30 mouse cellular contexts compared by ENCODE assay signal in genomic region chr1:191073486-191073885, GRCm38 (mm10). TPM values are rescaled to one million over a fixed set of nuclear protein-coding genes. Genes with fewer than 3 reads are reported as not detected.
DNase-seq lines count a peak whose midpoint lies in the region; ATAC-seq and TF ChIP-seq lines count a peak whose summit lies in the region.
"Had no signal": no experiment of that assay in that cellular context is flagged by ENCODE, and none has a peak within 500 bp of the region (broad histone marks: within the 10 kb centered on the region; RNA-seq: fewer than 3 reads in every experiment).

No protein-coding gene starts in this region.

- H3K9me3 ChIP-seq in heart, postnatal 0 days (replicated peaks; ENCODE audit: control insufficient read depth, low read length): no peaks in the 10 kb centered on the region
- no peaks in the 10 kb centered on the region for H3K9me3 ChIP-seq in heart, embryonic 10.5 days
- no peaks in the 10 kb centered on the region for H3K9me3 ChIP-seq in liver, embryonic 15.5 days (replicated peaks)
- no peaks in the 10 kb centered on the region for H3K9me3 ChIP-seq in liver, embryonic 12.5 days (replicated peaks)
- H3K9me3 ChIP-seq: forebrain, embryonic 15.5 days; G1E; heart, embryonic 12.5 days; hindbrain, embryonic 15.5 days; midbrain, embryonic 12.5 days had no signal

- no peaks in the 10 kb centered on the region for H3K4me1 ChIP-seq in heart, postnatal 0 days (ENCODE audit: control insufficient read depth, insufficient read depth)
- H3K4me1 ChIP-seq in heart, embryonic 10.5 days: no peaks in the 10 kb centered on the region
- peaks cover 28% of the 10 kb centered on the region for H3K4me1 ChIP-seq in liver, embryonic 15.5 days (replicated peaks)
- 0 out of 2 replicates have a peak, but pooled peaks cover 6% of the 10 kb centered on the region for H3K4me1 ChIP-seq in liver, embryonic 12.5 days
- no peaks in the 10 kb centered on the region for H3K4me1 ChIP-seq in brown adipose tissue, adult 24 weeks (ENCODE audit: control insufficient read depth, insufficient read depth, insufficient read length, low read length)
- H3K4me1 ChIP-seq: forebrain, embryonic 15.5 days; heart, embryonic 12.5 days; hindbrain, embryonic 15.5 days; midbrain, embryonic 12.5 days had no signal

- TF ChIP-seq EP300 in heart, postnatal 0 days (IDR thresholded peaks at IDR 0.05; ENCODE audit: low read depth): no peak

- no peaks in the 10 kb centered on the region for H3K27me3 ChIP-seq in heart, postnatal 0 days (ENCODE audit: control insufficient read depth, insufficient read depth, low read length)
- no peaks in the 10 kb centered on the region for H3K27me3 ChIP-seq in heart, embryonic 10.5 days (ENCODE audit: insufficient read depth, poor library complexity, severe bottlenecking)
- H3K27me3 ChIP-seq in liver, embryonic 15.5 days: no peaks in the 10 kb centered on the region
- H3K27me3 ChIP-seq in liver, embryonic 12.5 days (replicated peaks): no peaks in the 10 kb centered on the region
- H3K27me3 ChIP-seq: forebrain, embryonic 15.5 days; heart, embryonic 12.5 days; hindbrain, embryonic 15.5 days; midbrain, embryonic 12.5 days had no signal

- 73% methylated on average over 4 of the region's 4 CpGs for WGBS in heart, postnatal 0 days
- 88% methylated on average over 4 of the region's 4 CpGs for WGBS in heart, embryonic 10.5 days
- 55% methylated on average over 4 of the region's 4 CpGs for WGBS in liver, embryonic 15.5 days (ENCODE audit: insufficient replicate concordance)
- WGBS in liver, embryonic 12.5 days (ENCODE audit: insufficient replicate concordance): 75% methylated on average over 4 of the region's 4 CpGs

- no peak for TF ChIP-seq CTCF in heart, postnatal 0 days (IDR thresholded peaks at IDR 0.05; ENCODE audit: low read depth)

- no peak overlapping the region for H3K4me3 ChIP-seq in heart, postnatal 0 days (ENCODE audit: low read depth, low read length)
- H3K4me3 ChIP-seq in heart, embryonic 10.5 days: no peak overlapping the region
- H3K4me3 ChIP-seq in liver, embryonic 15.5 days (replicated peaks): no peak overlapping the region
- H3K4me3 ChIP-seq in liver, embryonic 12.5 days: no peak overlapping the region
- no peak overlapping the region for H3K4me3 ChIP-seq in brown adipose tissue, adult 24 weeks (ENCODE audit: insufficient read depth, low read depth, low read length)
- H3K4me3 ChIP-seq: forebrain, embryonic 15.5 days; heart, embryonic 12.5 days; hindbrain, embryonic 15.5 days; midbrain, embryonic 12.5 days had no signal

- intact Hi-C loops in left cerebral cortex, postnatal 4 days (cut with DNase I): loop anchor here (10.0 kb wide), 1 partner anchor 129 kb away; no protein-coding TSS in a partner anchor

- no peak overlapping the region for H3K9ac ChIP-seq in heart, postnatal 0 days (replicated peaks; ENCODE audit: low read depth, low read length)
- H3K9ac ChIP-seq in liver, embryonic 15.5 days: no peak overlapping the region
- H3K9ac ChIP-seq in liver, embryonic 12.5 days: no peak overlapping the region
- H3K9ac ChIP-seq: forebrain, embryonic 15.5 days; heart, embryonic 12.5 days; hindbrain, embryonic 15.5 days; liver, embryonic 14.5 days; midbrain, embryonic 12.5 days had no signal

- no peak for ATAC-seq in heart, postnatal 0 days (ENCODE audit: insufficient read depth, low read depth)
- no peak for ATAC-seq in liver, embryonic 15.5 days (ENCODE audit: insufficient read depth)
- ATAC-seq in liver, embryonic 12.5 days: no peak
- no peak for ATAC-seq in erythroblast, adult 5-6 weeks (replicated peaks; ENCODE audit: low FRiP score, poor library complexity, severe bottlenecking)
- ATAC-seq: forebrain, embryonic 15.5 days had no signal

- no peak for DNase-seq in heart, postnatal 0 days (ENCODE audit: low spot score)
- no peak for DNase-seq in heart, embryonic 10.5 days (ENCODE audit: low spot score)
- DNase-seq in left cerebral cortex, postnatal 4 days: no peak
- DNase-seq: cerebellum, adult 2 months; cerebellum, postnatal 36 days; embryo, embryonic 11 days had no signal

- H3K27ac ChIP-seq in heart, postnatal 0 days (ENCODE audit: low read depth): peak overlapping the region; percentile 34; the same call in 1 of the 2 replicates
- no peak overlapping the region for H3K27ac ChIP-seq in heart, embryonic 10.5 days
- H3K27ac ChIP-seq in liver, embryonic 15.5 days (replicated peaks): peak overlapping the region; percentile 53; the same call in 1 of the 2 replicates
- no peak overlapping the region for H3K27ac ChIP-seq in liver, embryonic 12.5 days
- peak overlapping the region; percentile 39; the same call in 1 of the 2 replicates for H3K27ac ChIP-seq in brown adipose tissue, adult 24 weeks (replicated peaks; ENCODE audit: low read depth, low read length)
- H3K27ac ChIP-seq: forebrain, embryonic 15.5 days; hindbrain, embryonic 15.5 days; liver, embryonic 14.5 days; midbrain, embryonic 12.5 days had no signal

- H3K4me2 ChIP-seq in heart, postnatal 0 days (ENCODE audit: low read depth, low read length): no peak overlapping the region
- no peak overlapping the region for H3K4me2 ChIP-seq in liver, embryonic 15.5 days
- no peak overlapping the region for H3K4me2 ChIP-seq in liver, embryonic 12.5 days
- H3K4me2 ChIP-seq: forebrain, embryonic 15.5 days; heart, embryonic 12.5 days; hindbrain, embryonic 15.5 days; midbrain, embryonic 12.5 days had no signal

- peaks cover 60% of the 10 kb centered on the region for H3K36me3 ChIP-seq in heart, postnatal 0 days (replicated peaks; ENCODE audit: control insufficient read depth, insufficient read depth, low read length)
- H3K36me3 ChIP-seq in heart, embryonic 10.5 days: peaks cover 98% of the 10 kb centered on the region
- H3K36me3 ChIP-seq in liver, embryonic 15.5 days (replicated peaks): peaks cover 97% of the 10 kb centered on the region
- peaks cover 100% of the 10 kb centered on the region for H3K36me3 ChIP-seq in liver, embryonic 12.5 days
- H3K36me3 ChIP-seq: hindbrain, embryonic 15.5 days had no signal

RNA-seq across cellular contexts. Expression of gene Nsl1, which starts 10.7 kb away (rescaled TPM):
- total RNA-seq in heart, postnatal 0 days (2014; rRNA removed; ENCODE audit: low replicate concordance): 3.0 and 3.2 TPM in 2 replicates
- polyA plus RNA-seq in heart, postnatal 0 days (2015; fragmentation: Nextera tagmentation; extraction: Ambion mirVana): 3.5 and 4.1 TPM in 2 replicates
- 20.6 and 21.8 TPM in 2 replicates for polyA plus RNA-seq in heart, embryonic 10.5 days (2016; fragmentation: Nextera tagmentation; extraction: Ambion mirVana)
- polyA plus RNA-seq in liver, embryonic 15.5 days (2015; fragmentation: Nextera tagmentation; extraction: Ambion mirVana): 14.3 and 14.6 TPM in 2 replicates
- 22.0 and 24.2 TPM in 2 replicates for polyA plus RNA-seq in liver, embryonic 12.5 days (2016; fragmentation: Nextera tagmentation; extraction: Ambion mirVana)
- polyA plus RNA-seq in brown adipose tissue, adult 24 weeks (2012; ENCODE audit: insufficient read depth, insufficient read length, missing spikeins): 0.28 and 0.79 TPM in 2 replicates
- total RNA-seq in erythroblast, adult 5-6 weeks (2015; ENCODE audit: low replicate concordance): 2.1 and 6.7 TPM in 2 replicates
- total RNA-seq in erythroblast, adult 5-6 weeks (2017; ENCODE audit: low replicate concordance): 3.8 and 7.5 TPM in 2 replicates
- 1 to 10 TPM; 2.3 to 2.7 TPM for total RNA-seq in left cerebral cortex, postnatal 4 days (2021)

RNA-seq across cellular contexts. Expression of gene Tatdn3, which starts 10.8 kb away (rescaled TPM):
- 8.3 and 18.8 TPM in 2 replicates for total RNA-seq in heart, postnatal 0 days (2014; rRNA removed; ENCODE audit: low replicate concordance)
- polyA plus RNA-seq in heart, postnatal 0 days (2015; fragmentation: Nextera tagmentation; extraction: Ambion mirVana): 20.0 and 21.2 TPM in 2 replicates
- 16.6 and 20.7 TPM in 2 replicates for polyA plus RNA-seq in heart, embryonic 10.5 days (2016; fragmentation: Nextera tagmentation; extraction: Ambion mirVana)
- 5.6 and 6.7 TPM in 2 replicates for polyA plus RNA-seq in liver, embryonic 15.5 days (2015; fragmentation: Nextera tagmentation; extraction: Ambion mirVana)
- polyA plus RNA-seq in liver, embryonic 12.5 days (2016; fragmentation: Nextera tagmentation; extraction: Ambion mirVana): 8.9 and 9.8 TPM in 2 replicates
- polyA plus RNA-seq in brown adipose tissue, adult 24 weeks (2012; ENCODE audit: insufficient read depth, insufficient read length, missing spikeins): 18.4 and 34.6 TPM in 2 replicates
- total RNA-seq in erythroblast, adult 5-6 weeks (2015; ENCODE audit: low replicate concordance): 5.6 and 8.5 TPM in 2 replicates
- 1.3 TPM in 1 of 2 replicates, not detected in the other for total RNA-seq in erythroblast, adult 5-6 weeks (2017; ENCODE audit: low replicate concordance)
- 10 to 100 TPM; 15.2 to 17.1 TPM for total RNA-seq in left cerebral cortex, postnatal 4 days (2021)

RNA-seq across cellular contexts. Expression of gene Batf3, which starts 24.2 kb away (rescaled TPM):
- not detected in 2 replicates for total RNA-seq in heart, postnatal 0 days (2014; rRNA removed; ENCODE audit: low replicate concordance)
- polyA plus RNA-seq in heart, postnatal 0 days (2015; fragmentation: Nextera tagmentation; extraction: Ambion mirVana): 1.2 and 1.3 TPM in 2 replicates
- polyA plus RNA-seq in heart, embryonic 10.5 days (2016; fragmentation: Nextera tagmentation; extraction: Ambion mirVana): 4.8 and 7.9 TPM in 2 replicates
- 1.9 and 2.0 TPM in 2 replicates for polyA plus RNA-seq in liver, embryonic 15.5 days (2015; fragmentation: Nextera tagmentation; extraction: Ambion mirVana)
- 2.6 and 3.7 TPM in 2 replicates for polyA plus RNA-seq in liver, embryonic 12.5 days (2016; fragmentation: Nextera tagmentation; extraction: Ambion mirVana)
- 1.3 and 1.4 TPM in 2 replicates for polyA plus RNA-seq in brown adipose tissue, adult 24 weeks (2012; ENCODE audit: insufficient read depth, insufficient read length, missing spikeins)
- 2.1 TPM in 1 of 2 replicates, not detected in the other for total RNA-seq in erythroblast, adult 5-6 weeks (2015; ENCODE audit: low replicate concordance)
- total RNA-seq in erythroblast, adult 5-6 weeks (2017; ENCODE audit: low replicate concordance): 0.70 TPM in 1 of 2 replicates, not detected in the other
- total RNA-seq in left cerebral cortex, postnatal 4 days (2021): 1 to 10 TPM in 1 of 2 experiments, under 1 TPM in 1; 0.62 to 1.2 TPM
- total RNA-seq: gastrocnemius, adult 8-10 months; hematopoietic stem cell, adult 5-6 weeks had no signal

RNA-seq across cellular contexts. Expression of gene Spata45, which starts 37.0 kb away (rescaled TPM):
- total RNA-seq in heart, postnatal 0 days (2014; rRNA removed; ENCODE audit: low replicate concordance): not detected in 2 replicates
- not detected in 2 replicates for polyA plus RNA-seq in heart, postnatal 0 days (2015; fragmentation: Nextera tagmentation; extraction: Ambion mirVana)
- not detected in 2 replicates for polyA plus RNA-seq in heart, embryonic 10.5 days (2016; fragmentation: Nextera tagmentation; extraction: Ambion mirVana)
- not detected in 2 replicates for polyA plus RNA-seq in liver, embryonic 15.5 days (2015; fragmentation: Nextera tagmentation; extraction: Ambion mirVana)
- not detected in 2 replicates for polyA plus RNA-seq in liver, embryonic 12.5 days (2016; fragmentation: Nextera tagmentation; extraction: Ambion mirVana)
- polyA plus RNA-seq in brown adipose tissue, adult 24 weeks (2012; ENCODE audit: insufficient read depth, insufficient read length, missing spikeins): not detected in 2 replicates
- total RNA-seq in erythroblast, adult 5-6 weeks (2015; ENCODE audit: low replicate concordance): not detected in 2 replicates
- not detected in 2 replicates for total RNA-seq in erythroblast, adult 5-6 weeks (2017; ENCODE audit: low replicate concordance)
- total RNA-seq in left cerebral cortex, postnatal 4 days (2021): not detected
- total RNA-seq: adrenal gland, adult 8-10 months; G1E; gastrocnemius, adult 8-10 months; hematopoietic stem cell, adult 5-6 weeks; layer of hippocampus, adult 18-20 months; layer of hippocampus, postnatal 25 days; neutrophil, adult 5-6 weeks had no signal
- polyA plus RNA-seq: cerebellum, adult 2 months; embryonic facial prominence, embryonic 14.5 days; forebrain, embryonic 15.5 days; G1E; gonadal fat pad, adult 2 months; heart, embryonic 12.5 days; hindbrain, embryonic 15.5 days; intestine, embryonic 14.5 days; kidney, embryonic 14.5 days; limb, embryonic 11.5 days; liver, embryonic 14.5 days; lung, embryonic 16.5 days; midbrain, embryonic 12.5 days; thymus, postnatal 0 days; urinary bladder, adult 2 months had no signal

RNA-seq across cellular contexts. Expression of gene Flvcr1, which starts 47.5 kb away (rescaled TPM):
- 5.2 and 11.1 TPM in 2 replicates for total RNA-seq in heart, postnatal 0 days (2014; rRNA removed; ENCODE audit: low replicate concordance)
- polyA plus RNA-seq in heart, postnatal 0 days (2015; fragmentation: Nextera tagmentation; extraction: Ambion mirVana): 1.6 and 2.4 TPM in 2 replicates
- polyA plus RNA-seq in heart, embryonic 10.5 days (2016; fragmentation: Nextera tagmentation; extraction: Ambion mirVana): 4.4 and 8.5 TPM in 2 replicates
- 2.5 and 3.4 TPM in 2 replicates for polyA plus RNA-seq in liver, embryonic 15.5 days (2015; fragmentation: Nextera tagmentation; extraction: Ambion mirVana)
- 7.5 and 7.6 TPM in 2 replicates for polyA plus RNA-seq in liver, embryonic 12.5 days (2016; fragmentation: Nextera tagmentation; extraction: Ambion mirVana)
- polyA plus RNA-seq in brown adipose tissue, adult 24 weeks (2012; ENCODE audit: insufficient read depth, insufficient read length, missing spikeins): 4.1 and 4.6 TPM in 2 replicates
- 9.4 and 13.6 TPM in 2 replicates for total RNA-seq in erythroblast, adult 5-6 weeks (2015; ENCODE audit: low replicate concordance)
- total RNA-seq in erythroblast, adult 5-6 weeks (2017; ENCODE audit: low replicate concordance): 5.3 and 7.8 TPM in 2 replicates
- total RNA-seq in left cerebral cortex, postnatal 4 days (2021): 10 to 100 TPM; 27.0 to 27.6 TPM

Comparison
In these comparisons a context has a peak if more than half of its experiments do, and no peak if none do; other contexts are left out.
1. H3K27ac ChIP-seq: peak in heart, postnatal 0 days (single experiment), liver, embryonic 15.5 days (single experiment) and brown adipose tissue, adult 24 weeks (single experiment); none in heart, embryonic 10.5 days (single experiment) and liver, embryonic 12.5 days (single experiment).